Mouse (Mus musculus) C2C12 (cell line): Measurements from ENCODE around the gene Bfsp2.

Experiments used
- CEBPB ChIP-seq: IDR thresholded peaks from one replicate; pipeline ENCODE4 v1.6.1; 2011; ENCODE audit warnings: low read depth, mild to moderate bottlenecking, control low read depth, moderate library complexity
- CTCF ChIP-seq: IDR thresholded peaks from one replicate; pipeline ENCODE4 v1.5.1; 2011; ENCODE audit not compliant: control insufficient read depth, insufficient read depth, insufficient read length
- FOSL1 ChIP-seq: IDR thresholded peaks from one replicate; pipeline ENCODE4 v1.8.0; 2011; ENCODE audit warnings: mild to moderate bottlenecking, low read length; ENCODE audit not compliant: poor library complexity, insufficient read depth, severe bottlenecking
- MAX ChIP-seq: IDR thresholded peaks from one replicate; pipeline ENCODE4 v1.6.1; 2011; ENCODE audit warnings: mild to moderate bottlenecking, control low read depth
- MYOD1 ChIP-seq: IDR thresholded peaks from one replicate; pipeline ENCODE4 v1.6.1; 2011; ENCODE audit warnings: low read depth; ENCODE audit not compliant: control insufficient read depth, insufficient read length
- MYOG ChIP-seq: IDR thresholded peaks from one replicate; pipeline ENCODE4 v1.6.1; 2011; ENCODE audit not compliant: control insufficient read depth, insufficient read length; ENCODE audit errors: extremely low read depth
- USF1 ChIP-seq: IDR thresholded peaks from one replicate; pipeline ENCODE4 v1.6.1; 2011; ENCODE audit warnings: low read depth, mild to moderate bottlenecking, control low read depth, moderate library complexity

DNA sequence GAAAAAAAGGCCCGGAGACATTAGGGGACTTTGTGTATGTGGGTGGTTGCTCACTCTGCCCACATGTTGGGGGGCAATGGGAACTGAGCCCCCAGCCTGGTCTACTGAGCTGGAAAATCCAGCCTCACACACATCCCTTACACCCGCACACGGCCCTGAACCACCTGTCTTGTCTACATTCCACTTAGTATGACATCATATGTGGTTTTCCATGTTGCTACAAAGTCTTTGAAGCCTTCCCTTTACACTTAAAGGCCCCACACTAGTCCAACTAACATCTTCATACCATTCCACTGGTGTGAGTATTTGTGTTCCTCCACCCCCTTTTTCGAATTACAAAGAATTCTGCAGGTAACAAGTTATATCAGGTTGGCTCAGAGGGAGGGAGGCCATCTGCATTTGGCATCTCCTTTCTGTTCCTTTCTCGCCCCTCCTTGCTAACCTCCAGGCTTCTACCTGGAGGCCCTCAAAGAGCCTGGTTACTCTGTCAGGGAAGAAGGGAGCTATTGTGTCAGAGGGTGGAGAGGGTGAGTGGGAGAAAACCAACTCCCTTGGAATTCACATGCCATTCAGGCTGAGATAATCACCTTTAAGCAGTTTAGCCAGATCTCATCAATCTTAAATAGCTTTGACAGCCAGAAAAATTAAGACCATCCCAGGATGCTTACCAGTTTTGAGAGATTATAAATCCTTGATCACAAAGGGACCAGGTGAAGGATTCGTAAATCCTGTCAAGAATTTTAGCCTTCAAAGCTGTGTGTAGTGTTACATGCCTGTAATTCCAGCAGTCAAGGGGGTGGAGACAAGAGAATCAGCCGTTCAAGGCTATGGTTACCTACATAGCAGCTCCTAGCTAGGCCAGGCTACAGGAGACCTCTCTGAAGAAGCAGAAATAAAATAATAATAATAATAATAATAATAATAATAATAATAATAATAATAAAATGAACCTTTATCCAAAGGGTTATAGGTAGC, 103.6 kb downstream of the Bfsp2 start:
- TF ChIP-seq CTCF (no peak), MYOG (no peak), MYOD1 (peak; percentile 64), FOSL1 (no peak), CEBPB (no peak), MAX (no peak), USF1 (no peak)
